Mouse (Mus musculus) bone marrow macrophage, adult 2 months (primary cell): ENCODE measurements around the gene Olfr1391. TPM values are rescaled to one million over a fixed set of nuclear protein-coding genes. Genes with fewer than 3 reads are reported as not detected.
"Not testable (repeated sequence)": the region's sequence is repeated elsewhere in the genome, so short reads cannot be mapped to it uniquely, and the experiment has no call there.

Experiments
- H3K27ac ChIP-seq: 2 replicates; pipeline ENCODE4 v1.5.1; 2012; ENCODE audit warnings: low read depth, low read length; ENCODE audit not compliant: insufficient read depth
- H3K4me1 ChIP-seq: 2 replicates; pipeline ENCODE4 v1.6.1; 2012; ENCODE audit warnings: low read length; ENCODE audit not compliant: control insufficient read depth, insufficient read depth
- H3K4me3 ChIP-seq: 2 replicates; pipeline ENCODE4 v1.5.1; 2012; ENCODE audit warnings: mild to moderate bottlenecking, low read length, moderate library complexity; ENCODE audit not compliant: insufficient read depth
- CTCF ChIP-seq: IDR thresholded peaks from 2 replicates; pipeline ENCODE4 v1.5.1; 2012; ENCODE audit warnings: low read depth, mild to moderate bottlenecking, low read length, moderate library complexity
- POLR2A ChIP-seq: IDR thresholded peaks from 2 replicates; pipeline ENCODE4 v1.6.1; 2012; ENCODE audit warnings: mild to moderate bottlenecking, low read depth, low read length, borderline replicate concordance
- polyA plus RNA-seq: library from polyadenylated mRNA; stranded (reverse); fragments of >200 nt; gene quantifications from 2 replicates; pipeline ENCODE4 v1.2.4, GENCODE M21; 2012; ENCODE audit not compliant: missing spikeins, insufficient read depth, insufficient read length

Olfr1391 gene
- not detected in 2 replicates for polyA plus RNA-seq

DNA sequence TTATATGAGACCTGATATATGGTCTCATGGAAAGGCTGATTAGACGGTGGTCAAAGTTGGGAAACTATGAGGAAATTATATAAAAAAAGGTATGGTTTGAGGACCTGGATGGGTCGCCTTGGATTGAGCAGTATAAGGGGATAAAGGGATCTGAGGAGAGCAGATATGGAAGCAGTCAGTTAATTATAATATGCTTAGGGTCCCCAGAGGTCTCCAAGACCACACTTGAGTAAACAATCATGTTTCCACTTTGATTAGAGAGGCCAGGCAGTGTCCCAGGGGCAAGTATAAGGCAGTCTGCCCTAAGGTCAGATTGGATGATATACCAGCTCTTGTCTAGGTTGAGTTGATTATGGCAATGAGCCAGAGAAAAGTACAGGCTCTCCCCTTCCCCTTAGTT, at the start of gene Olfr1391:
Gene Olfr1391 (plus strand): TSS at position 301 of the 400 bp plus-strand sequence.
- no peak for TF ChIP-seq POLR2A
- no peak for TF ChIP-seq CTCF
- Histone ChIP-seq H3K27ac (no peak within 1 kb of the TSS), H3K4me3 (no peak within 1 kb of the TSS), H3K4me1 (no peaks in the 10 kb centered on the region)

DNA sequence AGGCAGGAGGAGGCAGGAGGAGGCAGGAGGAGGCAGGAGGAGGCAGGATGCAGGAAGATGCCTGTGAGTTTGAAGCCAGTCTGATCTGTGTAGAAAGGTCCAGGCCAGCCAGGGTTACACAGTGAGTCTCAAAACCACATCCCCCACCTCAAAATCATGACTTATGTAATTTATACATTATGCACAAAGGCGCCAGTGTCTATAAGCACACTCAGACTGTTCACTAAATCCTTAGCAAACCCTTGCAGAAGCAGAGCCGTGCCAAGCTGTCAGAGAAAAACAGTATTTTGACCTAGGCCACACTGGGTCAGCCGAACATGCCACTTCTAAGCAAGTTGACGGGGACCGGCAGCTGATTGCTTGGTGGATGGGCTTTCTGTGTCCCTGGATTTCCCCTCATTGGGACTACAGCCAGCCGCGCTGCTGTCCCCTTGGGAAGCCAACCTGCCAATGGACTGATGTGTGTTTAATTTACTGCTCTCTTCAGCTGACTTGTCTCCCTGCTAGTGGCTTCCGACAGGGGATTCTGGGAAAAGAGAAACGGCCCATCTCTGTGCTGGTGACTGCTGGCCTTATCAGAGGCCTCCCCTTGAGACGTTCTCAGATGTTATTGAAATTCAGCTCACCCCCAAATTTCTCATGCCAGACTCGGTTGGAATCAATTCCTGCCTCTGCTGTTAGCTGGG, 48.6 kb upstream of the Olfr1391 start:
- Histone ChIP-seq H3K27ac (no peak overlapping the region), H3K4me3 (no peak overlapping the region), H3K4me1 (no peaks in the 10 kb centered on the region)
- TF ChIP-seq CTCF: no peak
- no peak for TF ChIP-seq POLR2A

DNA sequence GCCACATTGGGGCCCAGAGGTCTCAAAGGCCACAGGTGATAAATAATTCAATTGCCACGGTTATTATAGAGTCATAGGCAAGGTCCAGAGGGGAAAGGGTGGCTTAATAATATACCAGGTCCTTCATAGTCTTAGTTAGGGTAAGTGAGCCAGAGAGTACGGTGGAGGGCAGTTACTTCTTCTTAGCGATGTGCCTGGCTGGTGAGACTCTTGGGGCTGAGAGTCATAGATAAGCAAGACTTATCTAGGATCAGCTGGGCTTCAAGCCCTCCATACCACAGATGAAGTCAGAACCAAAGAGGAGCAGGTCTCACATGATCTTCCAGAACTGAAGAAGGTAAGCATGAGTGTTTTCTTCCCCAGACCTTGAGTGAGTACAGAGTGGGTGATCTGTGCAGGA, 44.3 kb upstream of the Olfr1391 start, which contains the start of gene Olfr1393:
Gene Olfr1393 (plus strand): TSS at position 83 of the 400 bp plus-strand sequence.
- TF ChIP-seq POLR2A (no peak), CTCF (no peak)
- Histone ChIP-seq H3K27ac (no peak within 1 kb of the TSS), H3K4me1 (no peaks in the 10 kb centered on the region), H3K4me3 (no peak within 1 kb of the TSS)

DNA sequence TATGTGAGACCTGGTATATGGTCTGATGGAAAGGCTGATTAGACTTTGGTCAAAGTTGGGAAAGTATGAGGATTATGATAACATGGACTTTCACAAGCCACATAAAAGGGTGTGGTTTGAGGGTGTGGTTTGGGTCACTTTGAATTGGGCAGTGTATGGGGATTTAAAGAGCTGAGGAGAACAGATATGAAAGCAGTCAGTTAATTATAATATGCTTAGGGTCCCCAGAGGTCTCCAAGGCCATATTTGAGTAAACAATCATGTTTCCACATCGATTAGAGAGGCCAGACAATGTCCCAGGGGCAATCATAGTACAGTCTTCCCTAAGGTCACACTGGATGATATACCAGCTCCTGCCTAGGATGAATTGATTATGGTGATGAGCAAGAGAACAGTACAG, 37.6 kb upstream of the Olfr1391 start, which contains the start of gene Olfr1392:
Gene Olfr1392 (plus strand): TSS at position 301 of the 400 bp plus-strand sequence.
- H3K4me1 ChIP-seq, H3K4me3 ChIP-seq, H3K27ac ChIP-seq: not testable (repeated sequence)

DNA sequence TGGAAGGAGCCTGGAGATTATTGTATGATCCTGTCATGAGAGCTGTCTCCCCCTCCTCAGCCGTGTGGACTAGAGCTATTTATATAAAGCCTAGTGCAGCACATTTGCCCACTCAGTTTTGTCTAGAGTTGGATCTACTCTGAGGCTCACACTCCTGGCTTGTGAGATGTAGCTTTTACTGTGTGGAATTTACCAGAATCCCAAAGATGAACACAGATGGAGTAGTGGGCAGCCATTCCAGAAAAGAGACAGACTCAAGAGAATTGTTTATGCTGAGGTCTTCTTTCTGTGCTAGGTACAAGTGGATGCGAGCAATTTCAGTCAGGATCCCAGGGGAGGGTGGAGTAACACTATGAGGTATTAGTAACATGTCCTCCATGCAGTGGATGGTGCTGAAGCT, 35.3 kb upstream of the Olfr1391 start:
- H3K4me3 ChIP-seq: no peak overlapping the region
- H3K4me1 ChIP-seq: no peaks in the 10 kb centered on the region
- no peak overlapping the region for H3K27ac ChIP-seq
- TF ChIP-seq CTCF: no peak
- no peak for TF ChIP-seq POLR2A

DNA sequence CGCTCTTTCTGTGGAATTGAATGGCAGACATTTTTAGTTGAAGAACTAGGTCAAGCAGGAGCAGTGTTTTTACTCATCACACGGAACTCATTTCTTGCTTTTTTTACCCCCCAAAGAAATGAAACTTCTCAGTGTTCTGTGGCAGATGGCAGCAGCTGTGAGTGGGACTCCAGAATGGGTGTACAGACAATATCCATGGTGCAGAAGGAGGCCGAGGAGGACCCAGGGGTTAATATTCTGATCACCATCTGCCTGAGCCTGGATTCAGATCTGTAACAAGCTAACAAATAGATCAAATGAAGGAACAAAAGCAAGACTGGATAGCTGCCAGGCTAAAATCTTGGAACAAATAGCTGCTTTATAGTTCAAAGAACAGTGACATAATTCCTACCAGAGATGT, 29.8 kb upstream of the Olfr1391 start:
- Histone ChIP-seq H3K27ac (no peak overlapping the region), H3K4me1 (no peaks in the 10 kb centered on the region), H3K4me3 (no peak overlapping the region)
- TF ChIP-seq POLR2A: no peak
- TF ChIP-seq CTCF: no peak

DNA sequence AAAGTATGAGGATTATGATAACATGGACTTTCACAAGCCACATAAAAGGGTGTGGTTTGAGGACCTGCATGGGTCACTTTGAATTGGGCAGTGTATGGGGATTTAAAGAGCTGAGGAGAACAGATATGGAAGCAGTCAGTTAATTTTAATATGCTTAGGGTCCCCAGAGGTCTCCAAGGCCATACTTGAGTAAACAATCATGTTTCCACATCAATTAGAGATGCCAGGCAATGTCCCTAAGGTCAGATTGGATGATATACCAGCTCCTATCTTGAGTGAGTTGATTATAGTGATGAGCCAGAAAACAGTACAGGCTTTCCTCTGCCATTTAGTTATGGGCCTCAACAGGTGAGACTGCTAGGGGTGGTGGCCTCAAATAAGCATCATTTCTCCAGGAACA, 18.1 kb upstream of the Olfr1391 start, which contains the start of gene Olfr10:
Gene Olfr10 (plus strand): TSS at position 301 of the 400 bp plus-strand sequence.
- TF ChIP-seq POLR2A (no peak), CTCF (no peak)
- no peak within 1 kb of the TSS for H3K4me3 ChIP-seq
- H3K27ac ChIP-seq: no peak within 1 kb of the TSS

DNA sequence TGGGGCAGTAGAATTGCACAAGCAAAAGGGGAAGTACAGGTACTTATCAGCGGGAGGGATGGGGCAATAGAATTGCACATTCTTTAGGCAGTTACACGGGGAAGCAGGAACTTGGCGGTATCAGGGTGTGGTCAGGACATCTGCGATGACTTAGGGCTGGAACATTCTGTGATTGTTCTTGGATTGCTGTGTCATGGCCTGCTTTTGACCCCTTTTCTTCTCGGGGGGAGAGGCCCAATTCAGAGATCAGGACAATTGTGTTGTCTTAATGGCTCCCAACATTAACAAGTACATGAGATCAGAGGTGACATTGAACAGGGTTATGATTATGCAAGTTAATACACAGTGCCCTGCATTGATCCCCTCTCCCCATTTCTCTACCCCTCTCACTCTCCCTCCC, 14.0 kb upstream of the Olfr1391 start:
- not testable (repeated sequence) for H3K27ac ChIP-seq, H3K4me3 ChIP-seq, H3K4me1 ChIP-seq

More for the DNA sequence above, 18.1 kb upstream of the Olfr1391 start, which contains the start of gene Olfr10:
- H3K4me1 ChIP-seq: no peaks in the 10 kb centered on the region

DNA sequence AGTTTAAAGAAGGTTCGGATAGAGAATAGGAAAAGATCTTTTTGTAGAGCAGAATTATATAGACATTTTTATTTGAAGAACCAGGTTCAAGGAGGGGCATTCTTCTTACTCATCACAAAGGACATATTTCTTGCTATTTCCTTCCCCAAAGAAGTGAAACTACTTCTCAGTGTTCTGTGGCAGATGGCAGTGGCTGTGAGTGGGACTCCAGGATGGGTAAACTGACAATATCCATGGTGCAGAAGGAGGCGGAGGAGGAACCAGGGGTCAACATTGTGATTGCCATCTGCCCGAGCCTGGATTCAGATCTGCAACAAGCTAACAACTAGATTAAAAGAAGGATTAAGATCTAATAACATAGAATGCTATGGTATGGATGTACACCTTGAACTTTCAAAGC, 4.2 kb downstream of the Olfr1391 start:
- Histone ChIP-seq H3K27ac (no peak overlapping the region), H3K4me3 (no peak overlapping the region), H3K4me1 (no peaks in the 10 kb centered on the region)
- TF ChIP-seq CTCF (no peak), POLR2A (no peak)

DNA sequence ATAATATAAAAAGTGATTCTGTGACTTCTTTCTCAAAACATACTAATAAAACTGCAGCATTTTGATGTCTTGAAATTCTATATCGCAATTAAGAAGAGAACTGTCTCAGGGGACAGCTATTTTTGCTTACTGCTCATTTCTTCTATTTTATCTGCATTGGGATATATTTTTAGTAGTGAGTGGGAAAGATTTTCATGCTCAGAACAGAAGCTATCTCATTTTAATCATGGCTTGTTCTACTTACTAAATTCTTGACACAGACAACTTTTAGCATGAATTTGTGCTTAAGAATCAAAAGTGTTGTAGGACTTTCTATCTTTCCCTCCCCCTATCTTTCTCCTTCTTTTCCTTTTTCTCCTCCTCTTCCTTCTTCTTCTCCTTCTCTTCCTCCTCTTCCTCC, 7.1 kb downstream of the Olfr1391 start:
- TF ChIP-seq POLR2A: no peak
- no peak for TF ChIP-seq CTCF
- no peak overlapping the region for H3K4me3 ChIP-seq
- no peaks in the 10 kb centered on the region for H3K4me1 ChIP-seq
- no peak overlapping the region for H3K27ac ChIP-seq

DNA sequence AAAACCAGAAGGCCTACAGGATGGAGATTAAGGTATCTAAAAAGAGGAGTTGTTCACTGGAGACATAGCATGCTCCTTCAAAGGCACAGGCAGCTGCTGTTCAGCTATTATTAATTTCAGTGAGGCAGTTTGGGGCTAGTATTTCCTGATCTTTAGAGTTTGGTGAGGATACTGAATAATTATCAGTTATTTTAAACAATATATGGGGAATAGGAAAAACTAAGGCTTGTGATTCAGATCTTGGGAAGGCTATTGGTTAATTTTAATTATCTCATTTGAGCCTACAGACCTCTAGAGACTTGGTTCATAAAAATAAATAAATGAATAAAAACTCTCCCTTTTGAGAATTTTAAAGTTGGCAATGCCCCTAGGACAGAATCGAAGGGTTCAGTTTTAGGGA, 12.3 kb downstream of the Olfr1391 start, which contains the start of gene Olfr1390:
Gene Olfr1390 (plus strand): TSS at position 301 of the 400 bp plus-strand sequence.
- Histone ChIP-seq H3K4me3 (no peak within 1 kb of the TSS), H3K4me1 (no peaks in the 10 kb centered on the region), H3K27ac (no peak within 1 kb of the TSS)
- TF ChIP-seq POLR2A (no peak), CTCF (no peak)
